Mouse (Mus musculus) liver, embryonic 13.5 days (tissue): Measurements from ENCODE around the gene Gpatch1. TPM values are rescaled to one million over a fixed set of nuclear protein-coding genes. Genes with fewer than 3 reads are reported as not detected.
A peak's percentile ranks its signal among the peaks of the same experiment; 100 is the strongest.

Experiments used
- ATAC-seq: fragments of 200-750 bp; cut with Nextera tagmentation; 2 replicates; pipeline ENCODE4 v1.8.0; 2017; ENCODE audit warnings: low read depth, mild to moderate bottlenecking, moderate number of reproducible peaks, moderate library complexity
- DNase-seq: peaks from one replicate; pipeline ENCODE4 v3.0.0; 2022
- H3K27ac ChIP-seq: fragments of 300-500 bp; sonication (generic); 2 replicates; pipeline ENCODE4 v1.5.1; 2015; ENCODE audit warnings: moderate library complexity, mild to moderate bottlenecking, inconsistent platforms
- H3K27me3 ChIP-seq: fragments of 300-500 bp; sonication (generic); 2 replicates; pipeline ENCODE4 v1.6.1; 2015; ENCODE audit warnings: mild to moderate bottlenecking, inconsistent platforms
- H3K36me3 ChIP-seq: fragments of 300-500 bp; sonication (generic); 2 replicates; pipeline ENCODE4 v1.6.1; 2015; ENCODE audit warnings: mild to moderate bottlenecking, inconsistent platforms
- H3K4me1 ChIP-seq: fragments of 300-500 bp; sonication (generic); replicated peaks from 2 replicates; pipeline ENCODE4 v1.6.1; 2015; ENCODE audit warnings: inconsistent platforms
- H3K4me2 ChIP-seq: fragments of 300-500 bp; sonication (generic); 2 replicates; pipeline ENCODE4 v1.6.1; 2015; ENCODE audit warnings: inconsistent platforms, mild to moderate bottlenecking, moderate library complexity
- H3K4me3 ChIP-seq: fragments of 300-500 bp; sonication (generic); replicated peaks from 2 replicates; pipeline ENCODE4 v1.5.1; 2015; ENCODE audit warnings: mild to moderate bottlenecking, inconsistent platforms
- H3K9ac ChIP-seq: fragments of 300-500 bp; sonication (generic); 2 replicates; pipeline ENCODE4 v1.6.1; 2015; ENCODE audit warnings: mild to moderate bottlenecking, inconsistent platforms
- H3K9me3 ChIP-seq: fragments of 300-500 bp; sonication (generic); replicated peaks from 2 replicates; pipeline ENCODE4 v1.6.1; 2016; ENCODE audit warnings: inconsistent platforms
- WGBS: fragments of 180-500 bp; shearing (Covaris S2); methylation state at CpG from one replicate; pipeline ENCODE4 v1.1.7; 2015; ENCODE audit not compliant: insufficient replicate concordance; 5-methylcytosine and 5-hydroxymethylcytosine counted together
- polyA plus RNA-seq: library from polyadenylated mRNA; unstranded; fragments of >200 nt; fragmentation: Nextera tagmentation; extraction: Ambion mirVana; gene quantifications from 2 replicates; pipeline ENCODE4 v1.2.1, GENCODE M21; 2015

Gpatch1 gene
- 7.3 and 8.5 TPM in 2 replicates for polyA plus RNA-seq

- DNase-seq (peak; percentile 83), ATAC-seq (peak; percentile 87)
- H3K27ac ChIP-seq = 0 out of 2 replicates have a peak within 1 kb of the TSS, but pooled peaks have one; percentile 30
- H3K4me3 ChIP-seq = peak within 1 kb of the TSS; percentile 80
- WGBS = under 1% methylated on average over 39 of the region's 39 CpGs
- H3K4me2 ChIP-seq = peak within 1 kb of the TSS; percentile 81
- peaks cover 20% of the 10 kb centered on the region for H3K4me1 ChIP-seq
- H3K27me3 ChIP-seq = peaks cover 5% of the 10 kb centered on the region; the same call in 1 of the 2 replicates
- H3K36me3 ChIP-seq = no peaks in the 10 kb centered on the region
- H3K9ac ChIP-seq = peak within 1 kb of the TSS; percentile 78
- H3K9me3 ChIP-seq = no peaks in the 10 kb centered on the region
Observed at GRCm38 (mm10) chr7:35317729-35318609, at the start of gene Gpatch1. Gene Gpatch1, minus strand, starts transcription at chr7:35318440.

- peaks cover 20% of the 10 kb centered on the region for H3K4me1 ChIP-seq
- peaks cover 8% of the 10 kb centered on the region for H3K36me3 ChIP-seq
- no peak overlapping the region for H3K4me2 ChIP-seq
- H3K27me3 ChIP-seq = no peaks in the 10 kb centered on the region
- no peak for DNase-seq
- H3K9me3 ChIP-seq = no peaks in the 10 kb centered on the region
- H3K9ac ChIP-seq = no peak overlapping the region
- no peak overlapping the region for H3K27ac ChIP-seq
- H3K4me3 ChIP-seq = no peak overlapping the region
- WGBS = 70% methylated on average over 12 of the region's 12 CpGs
- no peak for ATAC-seq
Observed at GRCm38 (mm10) chr7:35365161-35365910, 47.1 kb upstream of the Gpatch1 start.

GRCm38 (mm10) chr7:35362868-35363267, 44.6 kb upstream of the Gpatch1 start:
- H3K4me3 ChIP-seq = no peak overlapping the region
- H3K27me3 ChIP-seq = no peaks in the 10 kb centered on the region
- WGBS = 62% methylated on average over 5 of the region's 5 CpGs
- peaks cover 20% of the 10 kb centered on the region for H3K4me1 ChIP-seq
- peaks cover 8% of the 10 kb centered on the region for H3K36me3 ChIP-seq
- H3K9me3 ChIP-seq = no peaks in the 10 kb centered on the region
- ATAC-seq = peak; percentile 81
- peak overlapping the region; percentile 23; the same call in 1 of the 2 replicates for H3K4me2 ChIP-seq
- DNase-seq = no peak
- H3K9ac ChIP-seq = no peak overlapping the region
- no peak overlapping the region for H3K27ac ChIP-seq

GRCm38 (mm10) chr7:35362253-35362652, 44.0 kb upstream of the Gpatch1 start:
- 57% methylated on average over 5 of the region's 5 CpGs for WGBS
- H3K9ac ChIP-seq = no peak overlapping the region

GRCm38 (mm10) chr7:35357621-35358020, 39.4 kb upstream of the Gpatch1 start:
- DNase-seq (no peak), ATAC-seq (no peak)
- WGBS = 73% methylated on average over 12 of the region's 12 CpGs
- Histone ChIP-seq H3K36me3 (no peaks in the 10 kb centered on the region), H3K4me3 (no peak overlapping the region), H3K9ac (no peak overlapping the region), H3K27ac (no peak overlapping the region), H3K9me3 (no peaks in the 10 kb centered on the region), H3K4me2 (no peak overlapping the region), H3K27me3 (no peaks in the 10 kb centered on the region), H3K4me1 (peaks cover 10% of the 10 kb centered on the region)

More at GRCm38 (mm10) chr7:35362253-35362652, 44.0 kb upstream of the Gpatch1 start:
- no peaks in the 10 kb centered on the region for H3K9me3 ChIP-seq
- DNase-seq = no peak
- no peaks in the 10 kb centered on the region for H3K27me3 ChIP-seq
- peaks cover 8% of the 10 kb centered on the region for H3K36me3 ChIP-seq
- no peak overlapping the region for H3K4me3 ChIP-seq
- peak overlapping the region; percentile 23; the same call in 1 of the 2 replicates for H3K4me2 ChIP-seq
- H3K27ac ChIP-seq = no peak overlapping the region
- no peak for ATAC-seq
- peaks cover 20% of the 10 kb centered on the region for H3K4me1 ChIP-seq

GRCm38 (mm10) chr7:35355303-35355872, 37.1 kb upstream of the Gpatch1 start:
- H3K4me1 ChIP-seq = no peaks in the 10 kb centered on the region
- H3K36me3 ChIP-seq = no peaks in the 10 kb centered on the region
- DNase-seq = no peak
- no peak overlapping the region for H3K27ac ChIP-seq
- H3K4me2 ChIP-seq = no peak overlapping the region
- H3K4me3 ChIP-seq = no peak overlapping the region
- no peak for ATAC-seq
- H3K9ac ChIP-seq = no peak overlapping the region
- WGBS = 57% methylated on average over 5 of the region's 5 CpGs
- H3K9me3 ChIP-seq = no peaks in the 10 kb centered on the region
- no peaks in the 10 kb centered on the region for H3K27me3 ChIP-seq

GRCm38 (mm10) chr7:35353306-35353705, 35.1 kb upstream of the Gpatch1 start:
- DNase-seq = no peak
- Histone ChIP-seq H3K4me1 (peaks cover under 1% of the 10 kb centered on the region), H3K4me3 (no peak overlapping the region), H3K9me3 (no peaks in the 10 kb centered on the region), H3K27me3 (no peaks in the 10 kb centered on the region), H3K4me2 (no peak overlapping the region), H3K36me3 (no peaks in the 10 kb centered on the region), H3K9ac (no peak overlapping the region), H3K27ac (no peak overlapping the region)
- WGBS = 88% methylated on average over 15 of the region's 15 CpGs
- no peak for ATAC-seq

- Histone ChIP-seq H3K27me3 (no peaks in the 10 kb centered on the region), H3K27ac (no peak overlapping the region), H3K4me2 (no peak overlapping the region), H3K4me1 (peaks cover 9% of the 10 kb centered on the region), H3K9ac (no peak overlapping the region), H3K9me3 (no peaks in the 10 kb centered on the region), H3K4me3 (no peak overlapping the region), H3K36me3 (no peaks in the 10 kb centered on the region)
- WGBS = 75% methylated on average over 3 of the region's 3 CpGs
- ATAC-seq (no peak), DNase-seq (no peak)
Observed at GRCm38 (mm10) chr7:35351155-35351554, 32.9 kb upstream of the Gpatch1 start.

GRCm38 (mm10) chr7:35349886-35350684, 31.8 kb upstream of the Gpatch1 start:
- Histone ChIP-seq H3K36me3 (no peaks in the 10 kb centered on the region), H3K4me1 (peaks cover 9% of the 10 kb centered on the region), H3K4me3 (no peak overlapping the region), H3K9ac (no peak overlapping the region), H3K27me3 (no peaks in the 10 kb centered on the region), H3K27ac (peak overlapping the region; percentile 67), H3K9me3 (no peaks in the 10 kb centered on the region), H3K4me2 (no peak overlapping the region)
- 68% methylated on average over 8 of the region's 8 CpGs for WGBS
- peak; percentile 59 for ATAC-seq
- no peak for DNase-seq

GRCm38 (mm10) chr7:35349022-35349421, 30.8 kb upstream of the Gpatch1 start:
- no peak overlapping the region for H3K4me3 ChIP-seq
- no peak for DNase-seq
- WGBS = 56% methylated on average over 4 of the region's 4 CpGs
- H3K9ac ChIP-seq = no peak overlapping the region
- peaks cover 9% of the 10 kb centered on the region for H3K4me1 ChIP-seq
- H3K27me3 ChIP-seq = no peaks in the 10 kb centered on the region
- no peaks in the 10 kb centered on the region for H3K36me3 ChIP-seq
- 0 out of 2 replicates have a peak overlapping the region, but pooled peaks have one; percentile 9 for H3K27ac ChIP-seq
- ATAC-seq = no peak
- H3K9me3 ChIP-seq = no peaks in the 10 kb centered on the region
- H3K4me2 ChIP-seq = no peak overlapping the region
